ENCODE assay signal across 12 mouse cellular contexts in genomic region chr4:64148989-64149463, GRCm38 (mm10).
DNase-seq lines count a peak whose midpoint lies in the region; ATAC-seq lines count a peak whose summit lies in the region.
"Had no signal": no experiment of that assay in that cellular context is flagged by ENCODE, and none has a peak within 500 bp of the region (broad histone marks: within the 10 kb centered on the region; RNA-seq: fewer than 3 reads in every experiment).

No protein-coding gene starts in this region.

- H3K27ac ChIP-seq in forebrain, embryonic 15.5 days (replicated peaks) = peak overlapping the region; percentile 63
- 0 out of 2 replicates have a peak overlapping the region, but pooled peaks have one; percentile 8 for H3K27ac ChIP-seq in midbrain, embryonic 15.5 days

- no peak overlapping the region for H3K9ac ChIP-seq in forebrain, embryonic 15.5 days (replicated peaks)
- no peak overlapping the region for H3K9ac ChIP-seq in midbrain, embryonic 15.5 days
- H3K9ac ChIP-seq: liver, postnatal 0 days had no signal

- H3K27me3 ChIP-seq in forebrain, embryonic 15.5 days = no peaks in the 10 kb centered on the region
- no peaks in the 10 kb centered on the region for H3K27me3 ChIP-seq in midbrain, embryonic 15.5 days (replicated peaks)

- no peak overlapping the region for H3K4me3 ChIP-seq in forebrain, embryonic 15.5 days
- no peak overlapping the region for H3K4me3 ChIP-seq in midbrain, embryonic 15.5 days

- no peak overlapping the region for H3K4me2 ChIP-seq in forebrain, embryonic 15.5 days (replicated peaks)
- H3K4me2 ChIP-seq in midbrain, embryonic 15.5 days = no peak overlapping the region
- H3K4me2 ChIP-seq: heart, embryonic 11.5 days had no signal

- ATAC-seq in forebrain, embryonic 15.5 days (replicated peaks) = peak; percentile 91
- peak; percentile 90 for ATAC-seq in midbrain, embryonic 15.5 days (replicated peaks)
- no peak for ATAC-seq in erythroblast, adult 5-6 weeks (replicated peaks; ENCODE audit: low FRiP score, poor library complexity, severe bottlenecking)
- ATAC-seq: liver, postnatal 0 days had no signal

- H3K4me1 ChIP-seq in forebrain, embryonic 15.5 days = peaks cover 19% of the 10 kb centered on the region
- H3K4me1 ChIP-seq in midbrain, embryonic 15.5 days = 0 out of 2 replicates have a peak, but pooled peaks cover 7% of the 10 kb centered on the region

- no peaks in the 10 kb centered on the region for H3K9me3 ChIP-seq in forebrain, embryonic 15.5 days
- H3K9me3 ChIP-seq in midbrain, embryonic 15.5 days = no peaks in the 10 kb centered on the region

- DNase-seq in cerebellum, adult 9-11 months = peak; percentile 28
- DNase-seq in cerebellum, adult 8-10 months = no peak
- peak; percentile 18 to 20 for DNase-seq in layer of hippocampus, postnatal 36 days
- no peak for DNase-seq in thymus, postnatal 14 days
- no peak for DNase-seq in spleen, adult 18-20 months
- DNase-seq: kidney, postnatal 4 days; liver, postnatal 0 days; thymus, postnatal 4 days had no signal

- no peaks in the 10 kb centered on the region for H3K36me3 ChIP-seq in forebrain, embryonic 15.5 days
- no peaks in the 10 kb centered on the region for H3K36me3 ChIP-seq in midbrain, embryonic 15.5 days (replicated peaks)

- 23% methylated on average over 5 of the region's 5 CpGs for WGBS in forebrain, embryonic 15.5 days
- 25% methylated on average over 5 of the region's 5 CpGs for WGBS in midbrain, embryonic 15.5 days

Comparison
In these comparisons a context has a peak if more than half of its experiments do, and no peak if none do; other contexts are left out.
1. DNase-seq: peak in cerebellum, adult 9-11 months (single experiment) and layer of hippocampus, postnatal 36 days (2 of 2); none in cerebellum, adult 8-10 months (single experiment), thymus, postnatal 14 days (single experiment) and spleen, adult 18-20 months (0 of 2).